Mouse (Mus musculus) liver, adult 2 months (tissue): ENCODE results near the gene Mansc1.

Experiments
- CTCF ChIP-seq: fragments of 200-500 bp; IDR thresholded peaks from 2 replicates; pipeline ENCODE4 v1.5.1; 2011; ENCODE audit warnings: low read depth, low read length, control low read depth
- POLR2A ChIP-seq: fragments of 200-500 bp; IDR thresholded peaks from 2 replicates; pipeline ENCODE4 v1.6.1; 2011; ENCODE audit warnings: low read length, control low read depth; ENCODE audit not compliant: insufficient read depth; ENCODE audit errors: extremely low read depth

DNA sequence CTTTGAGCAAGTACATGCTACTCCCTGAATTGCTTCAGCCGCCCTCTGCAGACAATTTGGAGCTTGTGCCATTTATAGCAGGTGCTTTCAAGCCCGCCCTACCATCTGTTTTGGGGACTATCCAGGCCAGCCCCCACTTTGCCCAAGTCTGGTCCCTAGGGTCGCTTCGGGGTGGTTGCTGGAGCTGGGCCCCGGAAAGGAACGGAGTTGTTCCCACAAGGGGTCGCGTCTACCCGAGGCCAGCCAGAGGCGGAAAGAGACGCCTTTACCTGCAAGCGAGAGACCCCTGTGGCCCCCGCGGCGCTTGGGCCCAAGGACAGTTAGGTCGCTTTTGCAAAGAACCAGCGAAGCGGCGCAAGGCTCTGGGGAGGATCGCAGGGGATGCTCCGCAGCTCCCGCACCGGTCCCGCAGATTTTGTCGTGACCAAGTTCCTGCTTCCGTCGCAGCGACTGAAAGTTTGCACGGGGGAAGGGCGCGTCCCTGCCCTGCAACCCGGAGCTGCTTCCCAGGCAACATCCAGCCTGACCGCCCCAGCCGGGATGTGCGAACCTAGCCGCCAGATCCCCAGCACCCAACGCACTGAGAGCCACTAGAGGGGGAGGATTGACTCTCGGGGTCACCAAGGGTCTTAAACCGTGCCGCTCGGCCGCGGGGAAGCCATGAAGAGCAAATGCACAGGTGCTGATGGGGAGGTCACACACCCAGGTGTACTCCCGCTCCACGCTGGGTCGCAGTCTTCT, at the start of gene Mansc1:
- TF ChIP-seq CTCF (no peak), POLR2A (no peak)
